Mouse (Mus musculus) kidney, postnatal 0 days (tissue): Measurements from ENCODE around the gene Trpt1. TPM values are rescaled to one million over a fixed set of nuclear protein-coding genes. Genes with fewer than 3 reads are reported as not detected.

ENCODE experiments used
- ATAC-seq: fragments of 200-750 bp; cut with Nextera tagmentation; replicated peaks from 2 replicates; pipeline ENCODE4 v1.8.0; 2017; ENCODE audit warnings: low read depth, moderate number of reproducible peaks, moderate TSS enrichment, moderate library complexity; ENCODE audit not compliant: low FRiP score
- DNase-seq: peaks from one replicate; pipeline ENCODE4 v3.0.0-alpha.2; 2016; ENCODE audit warnings: low spot score
- H3K27ac ChIP-seq: fragments of 300-500 bp; sonication (generic); 2 replicates; pipeline ENCODE4 v1.5.1; 2014; ENCODE audit warnings: mild to moderate bottlenecking
- H3K27me3 ChIP-seq: fragments of 300-500 bp; sonication (generic); 2 replicates; pipeline ENCODE4 v1.6.1; 2014; ENCODE audit warnings: low read length, mixed read lengths; ENCODE audit not compliant: insufficient read depth
- H3K36me3 ChIP-seq: fragments of 300-500 bp; sonication (generic); 2 replicates; pipeline ENCODE4 v1.6.1; 2014; ENCODE audit warnings: low read length, mixed read lengths; ENCODE audit not compliant: insufficient read depth
- H3K4me1 ChIP-seq: fragments of 300-500 bp; sonication (generic); replicated peaks from 2 replicates; pipeline ENCODE4 v1.6.1; 2014; ENCODE audit warnings: antibody characterized with exemption, low read length, mixed read lengths; ENCODE audit not compliant: insufficient read depth
- H3K4me2 ChIP-seq: fragments of 300-500 bp; sonication (generic); 2 replicates; pipeline ENCODE4 v1.6.1; 2014; ENCODE audit warnings: mild to moderate bottlenecking, low read length, moderate library complexity, mixed read lengths
- H3K4me3 ChIP-seq: fragments of 300-500 bp; sonication (generic); replicated peaks from 2 replicates; pipeline ENCODE4 v1.5.1; 2014; ENCODE audit warnings: low read depth, low read length
- H3K9ac ChIP-seq: fragments of 300-500 bp; sonication (generic); 2 replicates; pipeline ENCODE4 v1.6.1; 2014; ENCODE audit warnings: low read depth, low read length
- H3K9me3 ChIP-seq: fragments of 300-500 bp; sonication (generic); replicated peaks from 2 replicates; pipeline ENCODE4 v1.6.1; 2016; ENCODE audit warnings: low read length, inconsistent platforms, mixed read lengths
- CTCF ChIP-seq: IDR thresholded peaks from 2 replicates; pipeline ENCODE4 v1.5.1; 2016; ENCODE audit warnings: antibody characterized with exemption, low read depth, mild to moderate bottlenecking, moderate library complexity
- WGBS: fragments of 180-500 bp; shearing (Covaris S2); extraction: QIAGEN DNeasy Blood & Tissue Kit; methylation state at CpG from one replicate; pipeline ENCODE4 v1.1.7; 2014; 5-methylcytosine and 5-hydroxymethylcytosine counted together
- polyA plus RNA-seq: library from polyadenylated mRNA; unstranded; fragments of >200 nt; fragmentation: Nextera tagmentation; extraction: Ambion mirVana; gene quantifications from 2 replicates; pipeline ENCODE4 v1.2.1, GENCODE M21; 2015

Trpt1 gene
- polyA plus RNA-seq, 1 experiment from 2014 or later: 14.5 TPM

- peak overlapping the region; percentile 70 for H3K4me2 ChIP-seq
- H3K4me3 ChIP-seq: peak overlapping the region; percentile 46
- no peaks in the 10 kb centered on the region for H3K27me3 ChIP-seq
- 6% methylated on average over 11 of the region's 11 CpGs for WGBS
- TF ChIP-seq CTCF: no peak
- ATAC-seq: no peak
- no peaks in the 10 kb centered on the region for H3K9me3 ChIP-seq
- peak overlapping the region; percentile 63 for H3K9ac ChIP-seq
- H3K27ac ChIP-seq: peak overlapping the region; percentile 75; the same call in 1 of the 2 replicates
- peaks cover 22% of the 10 kb centered on the region for H3K4me1 ChIP-seq
- peak; percentile 24 for DNase-seq
- H3K36me3 ChIP-seq: peaks cover 27% of the 10 kb centered on the region; the same call in 1 of the 2 replicates
Measured at GRCm38 (mm10) chr19:6979001-6979479, 16.9 kb upstream of the Trpt1 start.

GRCm38 (mm10) chr19:6979486-6980380 is 16.2 kb upstream of the Trpt1 start:
- Histone ChIP-seq H3K4me3 (peak overlapping the region; percentile 46), H3K9ac (peak overlapping the region; percentile 63), H3K4me2 (peak overlapping the region; percentile 70), H3K4me1 (peaks cover 22% of the 10 kb centered on the region), H3K27me3 (no peaks in the 10 kb centered on the region), H3K27ac (peak overlapping the region; percentile 83), H3K36me3 (peaks cover 28% of the 10 kb centered on the region; the same call in 1 of the 2 replicates), H3K9me3 (no peaks in the 10 kb centered on the region)
- TF ChIP-seq CTCF: peak; percentile 79
- WGBS: under 1% methylated on average over 56 of the region's 59 CpGs
- ATAC-seq (peak; percentile 90), DNase-seq (peak; percentile 99)

GRCm38 (mm10) chr19:6980381-6981093 is 15.4 kb upstream of the Trpt1 start, which contains the start of gene Fkbp2:
Fkbp2 (minus strand) TSS chr19:6980501.
- peaks cover 22% of the 10 kb centered on the region for H3K4me1 ChIP-seq
- H3K9me3 ChIP-seq: no peaks in the 10 kb centered on the region
- no peaks in the 10 kb centered on the region for H3K27me3 ChIP-seq
- H3K4me3 ChIP-seq: peak within 1 kb of the TSS; percentile 46
- DNase-seq: peak; percentile 99
- H3K27ac ChIP-seq: peak within 1 kb of the TSS; percentile 83
- WGBS: under 1% methylated on average over 38 of the region's 38 CpGs
- peak; percentile 88 for ATAC-seq
- TF ChIP-seq CTCF: no peak
- peak within 1 kb of the TSS; percentile 70 for H3K4me2 ChIP-seq
- peaks cover 32% of the 10 kb centered on the region; the same call in 1 of the 2 replicates for H3K36me3 ChIP-seq
- peak within 1 kb of the TSS; percentile 63 for H3K9ac ChIP-seq

- Histone ChIP-seq H3K4me3 (no peak overlapping the region), H3K36me3 (peaks cover 32% of the 10 kb centered on the region; the same call in 1 of the 2 replicates), H3K4me2 (peak overlapping the region; percentile 67; the same call in 1 of the 2 replicates), H3K9me3 (no peaks in the 10 kb centered on the region), H3K9ac (no peak overlapping the region), H3K27ac (no peak overlapping the region), H3K27me3 (no peaks in the 10 kb centered on the region), H3K4me1 (peaks cover 20% of the 10 kb centered on the region)
- DNase-seq: no peak
- no peak for ATAC-seq
- TF ChIP-seq CTCF: no peak
- WGBS: 92% methylated on average over 4 of the region's 4 CpGs
Measured at GRCm38 (mm10) chr19:6981465-6981864, 14.5 kb upstream of the Trpt1 start.

DNA sequence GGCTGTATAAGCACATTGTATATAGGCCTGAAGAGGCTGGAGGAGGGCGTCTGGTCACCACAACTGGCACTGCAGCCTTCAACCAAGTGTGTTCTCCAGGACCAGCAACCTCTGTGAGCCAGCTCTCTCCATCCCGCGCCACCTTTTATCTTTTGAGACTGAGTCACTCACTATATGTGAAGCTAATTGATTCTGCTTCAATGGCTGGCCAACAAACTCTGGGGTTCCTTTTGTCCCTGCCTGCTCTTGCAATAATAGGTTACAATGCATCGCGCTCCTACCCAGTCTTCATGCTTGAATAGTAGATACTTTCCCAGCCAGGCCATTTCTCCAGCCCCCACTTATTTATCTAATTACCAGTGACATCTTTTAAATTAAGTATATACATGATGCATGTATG is 12.3 kb upstream of the Trpt1 start:
- TF ChIP-seq CTCF: no peak
- H3K4me3 ChIP-seq: no peak overlapping the region
- DNase-seq (no peak), ATAC-seq (no peak)
- 93% methylated on average over 5 of the region's 5 CpGs for WGBS
- no peak overlapping the region for H3K9ac ChIP-seq
- H3K36me3 ChIP-seq: peaks cover 18% of the 10 kb centered on the region; the same call in 1 of the 2 replicates
- H3K4me1 ChIP-seq: peaks cover 18% of the 10 kb centered on the region
- H3K4me2 ChIP-seq: no peak overlapping the region
- H3K27me3 ChIP-seq: no peaks in the 10 kb centered on the region
- H3K27ac ChIP-seq: no peak overlapping the region
- H3K9me3 ChIP-seq: no peaks in the 10 kb centered on the region

- Histone ChIP-seq H3K9me3 (no peaks in the 10 kb centered on the region), H3K4me1 (peaks cover 12% of the 10 kb centered on the region), H3K4me3 (no peak overlapping the region), H3K36me3 (peaks cover 18% of the 10 kb centered on the region; the same call in 1 of the 2 replicates), H3K4me2 (no peak overlapping the region), H3K9ac (no peak overlapping the region), H3K27ac (no peak overlapping the region), H3K27me3 (no peaks in the 10 kb centered on the region)
- ATAC-seq: no peak
- DNase-seq: no peak
- no peak for TF ChIP-seq CTCF
- WGBS: 90% methylated on average over 19 of the region's 19 CpGs
Measured at GRCm38 (mm10) chr19:6985300-6985699, 10.6 kb upstream of the Trpt1 start.
